Mouse (Mus musculus) kidney, embryonic 14.5 days (tissue): ENCODE results near the gene Zdhhc18. TPM values are rescaled to one million over a fixed set of nuclear protein-coding genes. Genes with fewer than 3 reads are reported as not detected.

Experiments
- ATAC-seq: fragments of 200-750 bp; cut with Nextera tagmentation; 2 replicates; pipeline ENCODE4 v1.8.0; 2017; ENCODE audit warnings: moderate number of reproducible peaks, mild to moderate bottlenecking, moderate TSS enrichment, moderate library complexity; ENCODE audit not compliant: low FRiP score, low TSS enrichment
- H3K27ac ChIP-seq: fragments of 300-500 bp; sonication (generic); 2 replicates; pipeline ENCODE4 v1.5.1; 2014; ENCODE audit warnings: low read depth, mild to moderate bottlenecking, low read length, moderate library complexity, mixed read lengths
- H3K27me3 ChIP-seq: fragments of 300-500 bp; sonication (generic); 2 replicates; pipeline ENCODE4 v1.6.1; 2014; ENCODE audit warnings: mild to moderate bottlenecking, low read length; ENCODE audit not compliant: control insufficient read depth, insufficient read depth
- H3K36me3 ChIP-seq: fragments of 300-500 bp; sonication (generic); 2 replicates; pipeline ENCODE4 v1.6.1; 2014; ENCODE audit warnings: low read length, mixed read lengths; ENCODE audit not compliant: control insufficient read depth, insufficient read depth
- H3K4me1 ChIP-seq: fragments of 300-500 bp; sonication (generic); 2 replicates; pipeline ENCODE4 v1.6.1; 2014; ENCODE audit warnings: low read length, mixed read lengths; ENCODE audit not compliant: control insufficient read depth, insufficient read depth
- H3K4me2 ChIP-seq: fragments of 300-500 bp; sonication (generic); replicated peaks from 2 replicates; pipeline ENCODE4 v1.6.1; 2014; ENCODE audit warnings: low read depth, mild to moderate bottlenecking, low read length
- H3K4me3 ChIP-seq: fragments of 300-500 bp; sonication (generic); 2 replicates; pipeline ENCODE4 v1.5.1; 2014; ENCODE audit warnings: mild to moderate bottlenecking, low read length
- H3K9ac ChIP-seq: fragments of 300-500 bp; sonication (generic); 2 replicates; pipeline ENCODE4 v1.6.1; 2014; ENCODE audit warnings: low read depth, mild to moderate bottlenecking, low read length, moderate library complexity
- H3K9me3 ChIP-seq: fragments of 300-500 bp; sonication (generic); 2 replicates; pipeline ENCODE4 v1.6.1; 2016; ENCODE audit warnings: low read length; ENCODE audit not compliant: control insufficient read depth
- WGBS: fragments of 180-500 bp; shearing (Covaris S2); extraction: QIAGEN DNeasy Blood & Tissue Kit; methylation state at CpG from one replicate; pipeline ENCODE4 v1.1.7; 2014; 5-methylcytosine and 5-hydroxymethylcytosine counted together
- polyA plus RNA-seq: library from polyadenylated mRNA; unstranded; fragments of >200 nt; fragmentation: Nextera tagmentation; extraction: Ambion mirVana; gene quantifications from 2 replicates; pipeline ENCODE4 v1.2.1, GENCODE M21; 2014

The Zdhhc18 gene
- polyA plus RNA-seq, 1 experiment from 2014 or later: 3.0 TPM

DNA sequence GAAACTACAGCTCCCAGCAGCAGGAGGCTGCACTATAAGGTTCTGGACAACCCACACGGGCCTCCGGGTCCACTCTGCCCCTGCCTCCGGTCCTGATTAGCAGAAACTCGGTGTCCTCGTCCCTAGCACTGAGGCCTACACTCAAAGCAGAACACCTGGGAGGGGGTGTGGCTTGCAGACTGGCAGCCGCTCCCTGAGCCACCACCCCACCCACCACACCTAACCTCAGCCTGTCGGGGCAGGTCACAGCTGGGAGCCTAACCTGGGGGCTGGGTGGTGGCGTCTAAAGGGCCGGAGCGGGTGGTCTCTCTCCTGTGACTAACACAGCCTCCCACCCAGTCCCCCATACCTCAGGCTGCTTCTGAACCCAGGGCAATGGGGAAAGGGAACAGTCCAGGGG lies 42.7 kb downstream of the Zdhhc18 start:
- Histone ChIP-seq H3K27ac (no peak overlapping the region), H3K4me3 (no peak overlapping the region), H3K27me3 (peaks cover 7% of the 10 kb centered on the region), H3K4me1 (0 out of 2 replicates have a peak, but pooled peaks cover 3% of the 10 kb centered on the region), H3K4me2 (no peak overlapping the region), H3K9ac (no peak overlapping the region), H3K9me3 (no peaks in the 10 kb centered on the region), H3K36me3 (peaks cover 29% of the 10 kb centered on the region)
- 87% methylated on average over 10 of the region's 10 CpGs for WGBS
- no peak for ATAC-seq

DNA sequence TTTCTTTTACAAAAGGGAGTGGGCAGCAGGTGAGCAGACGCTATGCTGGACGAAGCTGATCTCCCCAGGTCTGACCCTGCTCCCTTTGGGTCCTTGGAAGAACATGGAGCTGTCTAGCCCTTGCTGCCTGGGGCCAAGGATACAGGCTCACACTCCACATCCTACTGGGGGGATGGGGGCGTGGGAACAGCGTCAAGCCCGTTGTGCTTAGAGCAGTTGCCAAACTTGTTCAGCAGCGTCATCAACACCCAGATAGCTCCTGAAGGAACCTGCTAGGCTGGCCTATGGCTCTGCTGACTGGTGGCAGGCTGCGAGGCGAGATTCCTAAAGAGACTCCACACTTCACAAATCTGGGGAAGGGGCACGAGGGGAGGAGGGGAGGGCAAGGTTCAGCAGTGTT lies 44.6 kb downstream of the Zdhhc18 start:
- Histone ChIP-seq H3K27me3 (peaks cover 14% of the 10 kb centered on the region), H3K4me3 (no peak overlapping the region), H3K36me3 (peaks cover 24% of the 10 kb centered on the region), H3K4me2 (no peak overlapping the region), H3K9me3 (no peaks in the 10 kb centered on the region), H3K9ac (no peak overlapping the region), H3K27ac (no peak overlapping the region), H3K4me1 (0 out of 2 replicates have a peak, but pooled peaks cover 3% of the 10 kb centered on the region)
- WGBS: 57% methylated on average over 9 of the region's 9 CpGs
- no peak for ATAC-seq

DNA sequence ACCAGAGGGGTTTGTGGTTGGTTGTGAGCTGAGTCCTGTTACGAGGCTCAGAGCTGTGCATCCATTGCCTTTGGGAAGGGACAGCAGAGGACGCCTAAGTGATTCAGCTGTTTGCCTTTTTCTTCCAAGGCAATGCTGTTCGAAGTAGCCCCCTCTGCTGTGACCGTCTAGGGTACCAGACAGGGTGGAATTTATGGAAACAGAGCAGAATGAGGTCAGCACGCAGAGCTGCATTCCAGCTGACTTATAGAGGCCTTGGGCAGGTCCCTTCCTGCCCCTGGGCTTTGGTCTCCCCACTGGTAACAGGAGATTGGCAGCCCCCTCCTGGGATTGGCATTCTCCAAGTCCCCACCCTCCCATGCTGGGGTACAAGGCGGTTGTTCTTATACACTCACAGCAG lies 45.1 kb downstream of the Zdhhc18 start:
- Histone ChIP-seq H3K4me3 (no peak overlapping the region), H3K4me2 (no peak overlapping the region), H3K9ac (no peak overlapping the region), H3K4me1 (0 out of 2 replicates have a peak, but pooled peaks cover 3% of the 10 kb centered on the region), H3K36me3 (peaks cover 24% of the 10 kb centered on the region), H3K9me3 (no peaks in the 10 kb centered on the region), H3K27ac (no peak overlapping the region), H3K27me3 (peaks cover 18% of the 10 kb centered on the region)
- no peak for ATAC-seq
- WGBS: 56% methylated on average over 6 of the region's 6 CpGs

DNA sequence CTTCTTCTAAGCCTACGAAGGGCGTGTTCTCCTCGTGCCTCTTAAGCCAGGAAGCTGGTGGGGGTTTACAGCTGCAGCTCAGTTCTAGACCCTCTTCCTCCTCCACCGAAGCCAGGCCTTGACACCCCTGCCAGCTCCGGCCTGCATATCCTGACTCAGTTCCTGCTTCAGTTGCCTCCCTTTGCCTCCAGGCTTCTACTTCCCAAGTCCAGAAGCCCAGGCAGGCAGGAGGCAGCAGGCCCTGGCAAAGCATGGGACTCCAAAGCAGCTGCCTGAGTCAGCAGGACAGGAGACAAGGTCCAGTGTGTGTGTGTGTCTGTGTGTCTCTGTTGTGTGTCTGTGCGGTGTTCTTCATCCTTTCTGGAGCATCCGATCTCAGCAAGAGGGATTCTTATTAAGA lies 45.8 kb downstream of the Zdhhc18 start:
- ATAC-seq: no peak
- Histone ChIP-seq H3K27ac (no peak overlapping the region), H3K4me2 (no peak overlapping the region), H3K36me3 (peaks cover 24% of the 10 kb centered on the region), H3K9me3 (no peaks in the 10 kb centered on the region), H3K4me3 (no peak overlapping the region), H3K4me1 (peaks cover 5% of the 10 kb centered on the region; the same call in 1 of the 2 replicates), H3K9ac (no peak overlapping the region), H3K27me3 (peaks cover 23% of the 10 kb centered on the region)
- whole genome bisulfite sequencing: 87% methylated on average over 7 of the region's 7 CpGs

DNA sequence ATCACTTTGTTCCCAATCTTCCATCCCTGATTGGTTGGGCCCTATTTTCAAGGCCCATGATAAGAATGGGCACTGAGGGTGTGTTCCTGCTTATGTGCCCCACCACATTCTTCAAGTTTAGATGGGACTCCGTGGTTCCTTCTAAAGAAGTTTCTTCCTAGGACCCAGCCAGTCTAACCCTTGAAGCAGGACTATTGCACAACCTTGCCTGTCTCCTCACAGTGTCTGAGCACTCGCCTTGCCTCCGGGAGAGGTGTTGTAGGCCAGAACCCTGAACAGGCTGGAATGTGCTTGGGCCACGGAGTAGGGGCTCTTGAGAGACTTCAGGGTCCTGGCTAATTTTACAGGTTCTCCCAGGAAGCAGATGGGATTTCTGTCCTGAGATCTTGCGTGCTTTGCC lies 46.9 kb downstream of the Zdhhc18 start:
- H3K27ac ChIP-seq: no peak overlapping the region
- 92% methylated on average over 5 of the region's 5 CpGs for WGBS
- peaks cover 33% of the 10 kb centered on the region for H3K27me3 ChIP-seq
- H3K4me1 ChIP-seq: peaks cover 16% of the 10 kb centered on the region; the same call in 1 of the 2 replicates
- no peak overlapping the region for H3K4me2 ChIP-seq
- H3K9me3 ChIP-seq: no peaks in the 10 kb centered on the region
- no peak overlapping the region for H3K9ac ChIP-seq
- no peak for ATAC-seq
- H3K4me3 ChIP-seq: no peak overlapping the region
- peaks cover 15% of the 10 kb centered on the region; the same call in 1 of the 2 replicates for H3K36me3 ChIP-seq

DNA sequence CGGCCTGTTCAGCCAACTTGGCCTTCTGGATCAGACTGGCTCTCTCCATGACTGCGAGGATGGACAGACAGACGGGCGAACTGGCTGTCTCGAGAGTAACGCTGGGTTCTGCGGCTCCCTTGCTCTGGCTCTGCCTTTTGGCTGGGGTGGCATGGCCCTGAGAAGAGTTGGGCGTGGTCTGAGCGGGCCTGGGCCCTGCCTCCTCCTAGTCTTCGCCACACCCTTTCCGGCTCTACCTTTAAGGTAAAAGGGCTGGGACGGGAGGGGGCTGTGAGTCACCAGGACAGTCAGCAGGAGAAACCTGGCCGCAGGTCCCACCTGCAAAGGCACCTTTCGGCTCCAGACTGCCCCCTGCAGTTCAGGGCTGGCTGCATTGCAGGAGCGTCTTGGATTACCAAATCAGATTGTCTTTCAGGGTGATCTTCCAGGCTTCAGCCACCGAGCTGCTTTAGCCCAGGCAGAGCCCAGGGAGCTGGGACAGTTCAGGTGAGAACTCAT lies 48.2 kb downstream of the Zdhhc18 start, which contains the start of gene Sfn:
Sfn (minus strand) TSS at position 448 of the 498 bp plus-strand sequence.
- no peak within 1 kb of the TSS for H3K27ac ChIP-seq
- H3K4me1 ChIP-seq: peaks cover 16% of the 10 kb centered on the region; the same call in 1 of the 2 replicates
- H3K4me3 ChIP-seq: peak within 1 kb of the TSS; percentile 28
- peak within 1 kb of the TSS; percentile 42 for H3K4me2 ChIP-seq
- H3K27me3 ChIP-seq: peaks cover 33% of the 10 kb centered on the region
- peak; percentile 42 for ATAC-seq
- peak within 1 kb of the TSS; percentile 28; the same call in 1 of the 2 replicates for H3K9ac ChIP-seq
- H3K9me3 ChIP-seq: no peaks in the 10 kb centered on the region
- H3K36me3 ChIP-seq: peaks cover 14% of the 10 kb centered on the region; the same call in 1 of the 2 replicates
- 5% methylated on average over 16 of the region's 16 CpGs for WGBS

DNA sequence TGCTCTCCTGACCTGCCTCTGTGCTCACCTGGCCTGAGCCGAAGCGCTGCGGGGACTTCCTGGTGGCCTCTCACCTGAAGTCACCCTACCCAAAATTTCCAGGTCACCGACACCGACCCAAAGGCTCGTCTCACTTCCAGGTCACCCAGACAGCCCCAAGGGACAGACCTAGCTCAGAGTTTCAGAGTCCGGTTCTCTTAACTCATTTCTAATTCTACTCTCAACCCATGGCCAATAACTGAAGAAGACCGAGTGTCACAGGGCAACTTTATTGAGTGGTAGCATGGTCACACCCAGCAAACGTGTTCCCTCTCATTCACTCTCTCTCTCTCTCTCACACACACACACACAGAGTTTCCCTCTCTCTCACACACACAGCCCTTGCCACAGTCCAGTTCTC lies 49.6 kb downstream of the Zdhhc18 start:
- ATAC-seq: peak; percentile 21; the same call in 1 of the 2 replicates
- Histone ChIP-seq H3K36me3 (peaks cover 10% of the 10 kb centered on the region; the same call in 1 of the 2 replicates), H3K4me1 (peaks cover 16% of the 10 kb centered on the region; the same call in 1 of the 2 replicates), H3K27ac (no peak overlapping the region), H3K4me2 (peak overlapping the region; percentile 88), H3K9me3 (no peaks in the 10 kb centered on the region), H3K9ac (no peak overlapping the region; the same call in 1 of the 2 replicates), H3K4me3 (peak overlapping the region; percentile 56), H3K27me3 (peaks cover 33% of the 10 kb centered on the region)
- 14% methylated on average over 9 of the region's 9 CpGs for WGBS

DNA sequence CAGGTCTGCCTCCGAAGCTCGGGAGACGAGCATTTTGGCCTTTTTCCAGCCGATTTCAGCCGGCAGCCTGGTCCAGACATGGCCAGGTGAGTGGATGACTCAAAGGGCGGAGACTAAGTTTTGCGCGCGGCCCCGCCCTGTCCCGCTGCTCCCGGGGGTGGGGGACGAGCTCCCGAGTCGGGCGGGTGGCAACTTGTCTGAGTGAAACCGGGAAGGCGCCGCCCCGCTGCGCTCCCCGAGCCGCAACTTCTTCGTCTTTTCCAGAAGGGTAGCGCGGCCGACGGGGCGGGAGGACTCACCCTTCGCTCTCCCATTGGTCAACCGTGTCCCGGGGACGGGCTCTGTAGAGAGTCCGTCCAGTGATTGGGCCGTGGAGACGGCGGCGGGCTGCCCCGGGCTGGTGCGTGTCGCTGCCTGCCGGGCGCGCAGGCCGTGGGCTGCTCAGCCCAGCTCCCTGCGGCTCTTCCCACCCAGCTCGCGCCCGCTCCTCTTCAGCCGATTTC lies 50.3 kb downstream of the Zdhhc18 start:
- peak; percentile 95 for ATAC-seq
- Histone ChIP-seq H3K4me3 (peak overlapping the region; percentile 56), H3K4me2 (peak overlapping the region; percentile 88), H3K9me3 (no peaks in the 10 kb centered on the region), H3K36me3 (peaks cover 10% of the 10 kb centered on the region; the same call in 1 of the 2 replicates), H3K27ac (no peak overlapping the region), H3K4me1 (peaks cover 14% of the 10 kb centered on the region; the same call in 1 of the 2 replicates), H3K27me3 (peaks cover 33% of the 10 kb centered on the region), H3K9ac (peak overlapping the region; percentile 48)
- WGBS: under 1% methylated on average over 50 of the region's 50 CpGs

DNA sequence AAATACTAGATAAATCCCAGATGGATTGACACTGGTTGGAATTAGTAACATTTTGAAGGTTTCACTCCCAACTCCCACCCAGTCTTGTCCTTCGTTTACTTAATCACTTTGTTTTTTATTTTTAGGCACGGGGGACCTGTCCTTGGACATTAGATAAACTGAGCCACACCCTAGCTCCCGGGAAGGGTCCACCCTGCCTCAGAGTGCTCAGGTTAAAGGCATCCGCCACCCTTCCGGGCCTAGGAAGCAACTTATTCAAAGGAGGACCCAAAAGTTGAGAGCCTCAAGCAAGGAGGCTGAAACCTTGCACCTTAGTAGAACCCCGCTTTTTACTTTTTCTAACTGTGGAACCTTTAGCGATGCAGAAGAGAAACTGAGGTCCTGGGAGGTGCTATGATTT lies 50.8 kb downstream of the Zdhhc18 start:
- ATAC-seq: no peak
- H3K9me3 ChIP-seq: no peaks in the 10 kb centered on the region
- WGBS: 12% methylated on average over 7 of the region's 7 CpGs
- peak overlapping the region; percentile 88 for H3K4me2 ChIP-seq
- peaks cover 8% of the 10 kb centered on the region; the same call in 1 of the 2 replicates for H3K36me3 ChIP-seq
- H3K9ac ChIP-seq: peak overlapping the region; percentile 48; the same call in 1 of the 2 replicates
- H3K27me3 ChIP-seq: peaks cover 33% of the 10 kb centered on the region
- H3K27ac ChIP-seq: peak overlapping the region; percentile 42
- H3K4me3 ChIP-seq: peak overlapping the region; percentile 56
- peaks cover 14% of the 10 kb centered on the region; the same call in 1 of the 2 replicates for H3K4me1 ChIP-seq
